Mouse (Mus musculus) ES-E14 (cell line): ENCODE data around the gene Kctd6.

ENCODE experiments used
- HCFC1 ChIP-seq: IDR thresholded peaks from 2 replicates; pipeline ENCODE4 v1.6.1; 2012; ENCODE audit warnings: low read length, inconsistent platforms, borderline replicate concordance; ENCODE audit not compliant: insufficient read depth
- MAFK ChIP-seq: IDR thresholded peaks from 2 replicates; pipeline ENCODE4 v1.6.1; 2014; ENCODE audit warnings: mild to moderate bottlenecking, low read depth, low read length, inconsistent platforms; ENCODE audit not compliant: insufficient read depth
- ZNF384 ChIP-seq: IDR thresholded peaks from 2 replicates; pipeline ENCODE4 v1.6.1; 2012; ENCODE audit warnings: low read depth, low read length, inconsistent platforms

DNA sequence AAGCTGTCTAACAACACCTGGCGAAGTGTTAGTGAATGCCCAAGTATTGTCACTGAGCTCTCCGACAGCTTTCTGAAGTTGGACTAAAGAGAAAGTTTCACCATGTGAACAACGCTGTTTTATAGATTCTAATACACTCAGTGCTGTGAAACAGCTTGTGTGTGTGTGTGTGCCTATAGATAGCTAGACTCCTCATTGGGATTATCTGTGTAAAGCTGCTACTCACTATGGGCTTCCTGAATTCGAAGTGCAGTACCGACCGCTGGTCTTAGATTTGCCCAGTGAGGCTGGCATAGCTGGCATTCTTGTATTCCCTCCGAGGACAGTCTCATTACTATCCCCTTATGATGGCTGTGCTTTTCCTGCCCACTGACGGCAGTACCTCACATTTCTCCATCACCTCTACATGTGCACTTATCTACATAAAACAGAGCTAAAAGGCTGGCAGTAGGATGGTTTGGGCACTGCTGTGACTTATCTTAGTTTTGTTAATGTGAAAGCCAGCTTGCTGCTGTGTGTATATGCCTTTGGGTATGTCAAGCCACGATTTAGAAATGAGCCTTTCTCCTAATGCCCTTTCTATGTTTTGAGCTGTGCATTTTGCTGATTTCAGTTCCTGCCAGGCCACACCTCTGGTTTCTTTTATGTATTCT, 15.6 kb downstream of the Kctd6 start:
- TF ChIP-seq MAFK (no peak), HCFC1 (no peak), ZNF384 (no peak)
